Mouse (Mus musculus) forelimb bud, embryonic 11.5 days (tissue): ENCODE measurements around the gene Melk.

Experiments used
- DNase-seq: peaks from one replicate; pipeline ENCODE4 v3.0.0-alpha.2; 2012; ENCODE audit warnings: low read depth, low spot score

Gene Melk

GRCm38 (mm10) chr4:44326721-44327120 lies 26.0 kb downstream of the Melk start:
- DNase-seq = no peak

- no peak for DNase-seq
Observed at GRCm38 (mm10) chr4:44327976-44328375, 27.3 kb downstream of the Melk start.

GRCm38 (mm10) chr4:44335006-44335405 lies 34.3 kb downstream of the Melk start:
- no peak for DNase-seq

- no peak for DNase-seq
Observed at GRCm38 (mm10) chr4:44361670-44362069, 61.0 kb downstream of the Melk start.

GRCm38 (mm10) chr4:44363434-44364013 lies 62.8 kb downstream of the Melk start:
- no peak for DNase-seq

- DNase-seq = no peak
Observed at GRCm38 (mm10) chr4:44392231-44393216, 91.8 kb downstream of the Melk start.

GRCm38 (mm10) chr4:44402607-44403006 lies 101.9 kb downstream of the Melk start:
- peak; percentile 59 for DNase-seq

GRCm38 (mm10) chr4:44404487-44404886 lies 103.8 kb downstream of the Melk start:
- DNase-seq = no peak
